Mouse (Mus musculus): ENCODE results near the gene Gm8020. TPM values are rescaled to one million over a fixed set of nuclear protein-coding genes. Genes with fewer than 3 reads are reported as not detected.
"Not testable (repeated sequence)": the region's sequence is repeated elsewhere in the genome, so short reads cannot be mapped to it uniquely, and the experiment has no call there.

The Gm8020 gene
- not detected in 2 replicates for polyA plus RNA-seq (2014; fragmentation: Nextera tagmentation; extraction: Ambion mirVana)

GRCm38 (mm10) chr14:42502249-42502648 is at the start of gene Gm8020:
Gene Gm8020 (minus strand): TSS chr14:42502349.
- H3K36me3 ChIP-seq (ENCODE audit: control insufficient read depth, insufficient read depth, low read length); H3K4me2 ChIP-seq; H3K9ac ChIP-seq (ENCODE audit: low read depth, low read length); H3K9me3 ChIP-seq (replicated peaks; ENCODE audit: control insufficient read depth, low read length); H3K27me3 ChIP-seq (ENCODE audit: control insufficient read depth, insufficient read depth, low read length); H3K4me1 ChIP-seq (ENCODE audit: control insufficient read depth, insufficient read depth, low read length); H3K4me3 ChIP-seq (ENCODE audit: low read depth, low read length); ATAC-seq (replicated peaks; ENCODE audit: insufficient number of reproducible peaks, low FRiP score, low TSS enrichment); H3K27ac ChIP-seq (ENCODE audit: low read depth, low read length): not testable (repeated sequence)
- WGBS (ENCODE audit: insufficient replicate concordance), result 73% methylated on average over 2 of the region's 3 CpGs

GRCm38 (mm10) chr14:42543170-42543701 is 41.1 kb upstream of the Gm8020 start:
- not testable (repeated sequence) for H3K27me3 ChIP-seq (ENCODE audit: control insufficient read depth, insufficient read depth, low read length); ATAC-seq (replicated peaks; ENCODE audit: insufficient number of reproducible peaks, low FRiP score, low TSS enrichment); H3K4me3 ChIP-seq (ENCODE audit: low read depth, low read length); H3K4me1 ChIP-seq (ENCODE audit: control insufficient read depth, insufficient read depth, low read length); H3K36me3 ChIP-seq (ENCODE audit: control insufficient read depth, insufficient read depth, low read length); H3K27ac ChIP-seq (ENCODE audit: low read depth, low read length); H3K4me2 ChIP-seq; H3K9me3 ChIP-seq (replicated peaks; ENCODE audit: control insufficient read depth, low read length); H3K9ac ChIP-seq (ENCODE audit: low read depth, low read length)
- 9% methylated on average over 23 of the region's 31 CpGs for WGBS (ENCODE audit: insufficient replicate concordance)

- H3K9ac ChIP-seq (ENCODE audit: low read depth, low read length); H3K36me3 ChIP-seq (ENCODE audit: control insufficient read depth, insufficient read depth, low read length); H3K27ac ChIP-seq (ENCODE audit: low read depth, low read length); H3K4me3 ChIP-seq (ENCODE audit: low read depth, low read length); H3K9me3 ChIP-seq (replicated peaks; ENCODE audit: control insufficient read depth, low read length); H3K4me2 ChIP-seq; H3K4me1 ChIP-seq (ENCODE audit: control insufficient read depth, insufficient read depth, low read length); H3K27me3 ChIP-seq (ENCODE audit: control insufficient read depth, insufficient read depth, low read length); ATAC-seq (replicated peaks; ENCODE audit: insufficient number of reproducible peaks, low FRiP score, low TSS enrichment): not testable (repeated sequence)
- WGBS (ENCODE audit: insufficient replicate concordance), result 12% methylated on average over 17 of the region's 29 CpGs
Observed at GRCm38 (mm10) chr14:42542316-42543169, 40.4 kb upstream of the Gm8020 start.

GRCm38 (mm10) chr14:42524182-42524581 is 22.0 kb upstream of the Gm8020 start, which contains the start of gene Gm8024:
Gene Gm8024 (minus strand): TSS chr14:42524282.
- not testable (repeated sequence) for H3K9ac ChIP-seq (ENCODE audit: low read depth, low read length); H3K36me3 ChIP-seq (ENCODE audit: control insufficient read depth, insufficient read depth, low read length); H3K27me3 ChIP-seq (ENCODE audit: control insufficient read depth, insufficient read depth, low read length); H3K4me3 ChIP-seq (ENCODE audit: low read depth, low read length); H3K27ac ChIP-seq (ENCODE audit: low read depth, low read length); ATAC-seq (replicated peaks; ENCODE audit: insufficient number of reproducible peaks, low FRiP score, low TSS enrichment); H3K4me1 ChIP-seq (ENCODE audit: control insufficient read depth, insufficient read depth, low read length); H3K9me3 ChIP-seq (replicated peaks; ENCODE audit: control insufficient read depth, low read length); H3K4me2 ChIP-seq
- WGBS (ENCODE audit: insufficient replicate concordance), result 96% methylated on average over 1 of the region's 3 CpGs

GRCm38 (mm10) chr14:42463581-42463980 is 38.6 kb downstream of the Gm8020 start, which contains the start of gene Gm8011:
Gene Gm8011 (plus strand): TSS chr14:42463881.
- H3K27ac ChIP-seq (ENCODE audit: low read depth, low read length), result not testable (repeated sequence)

More at GRCm38 (mm10) chr14:42463581-42463980, 38.6 kb downstream of the Gm8020 start, which contains the start of gene Gm8011:
- H3K4me3 ChIP-seq (ENCODE audit: low read depth, low read length); ATAC-seq (replicated peaks; ENCODE audit: insufficient number of reproducible peaks, low FRiP score, low TSS enrichment); H3K36me3 ChIP-seq (ENCODE audit: control insufficient read depth, insufficient read depth, low read length); H3K9me3 ChIP-seq (replicated peaks; ENCODE audit: control insufficient read depth, low read length); H3K9ac ChIP-seq (ENCODE audit: low read depth, low read length); H3K27me3 ChIP-seq (ENCODE audit: control insufficient read depth, insufficient read depth, low read length); H3K4me2 ChIP-seq; H3K4me1 ChIP-seq (ENCODE audit: control insufficient read depth, insufficient read depth, low read length): not testable (repeated sequence)
- 40% methylated on average over 2 of the region's 2 CpGs for WGBS (ENCODE audit: insufficient replicate concordance)

Other genes starting within 250 kb of the Gm8020 start
- gene Gm17026, start 242.3 kb downstream of the Gm8020 start, polyA plus RNA-seq (2014; fragmentation: Nextera tagmentation; extraction: Ambion mirVana), result not detected in 2 replicates
- gene Gm9611, start 205.0 kb downstream of the Gm8020 start, polyA plus RNA-seq (2014; fragmentation: Nextera tagmentation; extraction: Ambion mirVana), result not detected in 2 replicates
- gene Gm7995, start 192.1 kb downstream of the Gm8020 start, polyA plus RNA-seq (2014; fragmentation: Nextera tagmentation; extraction: Ambion mirVana), result not detected in 2 replicates
- gene Gm8005, start 62.7 kb downstream of the Gm8020 start, polyA plus RNA-seq (2014; fragmentation: Nextera tagmentation; extraction: Ambion mirVana), result not detected in 2 replicates
- not detected in 2 replicates for gene Gm8011, start 38.5 kb downstream of the Gm8020 start, polyA plus RNA-seq (2014; fragmentation: Nextera tagmentation; extraction: Ambion mirVana)
- gene Gm8024, start 21.9 kb upstream of the Gm8020 start, polyA plus RNA-seq (2014; fragmentation: Nextera tagmentation; extraction: Ambion mirVana), result not detected in 2 replicates
- not detected in 2 replicates for gene Gm17124, start 97.5 kb upstream of the Gm8020 start, polyA plus RNA-seq (2014; fragmentation: Nextera tagmentation; extraction: Ambion mirVana)
- gene Gm3633, start 139.6 kb upstream of the Gm8020 start, polyA plus RNA-seq (2014; fragmentation: Nextera tagmentation; extraction: Ambion mirVana), result not detected in 2 replicates
- gene Gm10378, start 153.6 kb upstream of the Gm8020 start, polyA plus RNA-seq (2014; fragmentation: Nextera tagmentation; extraction: Ambion mirVana), result not detected in 2 replicates